Mouse (Mus musculus) bone marrow, adult 2 months (tissue): ENCODE data around the gene Nav2. TPM values are rescaled to one million over a fixed set of nuclear protein-coding genes. Genes with fewer than 3 reads are reported as not detected.

Experiments used
- H3K27ac ChIP-seq: fragments of 200-500 bp; 2 replicates; pipeline ENCODE4 v1.5.1; 2012; ENCODE audit warnings: low read depth, mild to moderate bottlenecking, control low read depth, inconsistent platforms, low read length; ENCODE audit not compliant: control insufficient read depth, poor library complexity, insufficient read depth
- H3K4me1 ChIP-seq: fragments of 200-500 bp; 2 replicates; pipeline ENCODE4 v1.6.1; 2011; ENCODE audit warnings: low read length; ENCODE audit not compliant: control insufficient read depth, insufficient read depth
- H3K4me3 ChIP-seq: fragments of 200-500 bp; replicated peaks from 2 replicates; pipeline ENCODE3; 2011; ENCODE audit warnings: mild to moderate bottlenecking, low read depth, low read length, control low read depth; ENCODE audit not compliant: control insufficient read depth
- CTCF ChIP-seq: fragments of 200-500 bp; IDR thresholded peaks from 2 replicates; pipeline ENCODE4 v1.5.1; 2011; ENCODE audit warnings: low read length, control low read depth; ENCODE audit not compliant: control insufficient read depth, insufficient read depth
- POLR2A ChIP-seq: fragments of 200-500 bp; IDR thresholded peaks from 2 replicates; pipeline ENCODE4 v1.6.1; 2011; ENCODE audit warnings: low read depth, mild to moderate bottlenecking, control low read depth, low read length, borderline replicate concordance; ENCODE audit not compliant: control insufficient read depth
- WGBS: fragments of 180-500 bp; shearing (Covaris S2); methylation state at CpG from one replicate; pipeline ENCODE4 v1.1.7; 2018; 5-methylcytosine and 5-hydroxymethylcytosine counted together
- polyA plus RNA-seq: library from polyadenylated mRNA; stranded (reverse); fragments of >200 nt; gene quantifications from 2 replicates; pipeline ENCODE4 v1.2.4, GENCODE M21; 2011; ENCODE audit warnings: low replicate concordance; ENCODE audit not compliant: missing spikeins, insufficient read depth, insufficient read length

Nav2 gene
- polyA plus RNA-seq, 1 experiment: 8.5 TPM

- H3K4me3 ChIP-seq: no peak overlapping the region
- WGBS: 80% methylated on average over 8 of the region's 8 CpGs
- TF ChIP-seq POLR2A: no peak
- TF ChIP-seq CTCF: no peak
- no peak overlapping the region for H3K27ac ChIP-seq
- no peaks in the 10 kb centered on the region for H3K4me1 ChIP-seq
Observed at GRCm38 (mm10) chr7:49210721-49211120, 302.2 kb downstream of the Nav2 start.

- H3K4me1 ChIP-seq: no peaks in the 10 kb centered on the region
- no peak overlapping the region for H3K4me3 ChIP-seq
- 59% methylated on average over 4 of the region's 4 CpGs for WGBS
- no peak for TF ChIP-seq CTCF
- no peak for TF ChIP-seq POLR2A
- H3K27ac ChIP-seq: no peak overlapping the region
Observed at GRCm38 (mm10) chr7:49213011-49213410, 304.5 kb downstream of the Nav2 start.

- WGBS: 81% methylated on average over 6 of the region's 6 CpGs
- H3K4me3 ChIP-seq: no peak overlapping the region
- no peak for TF ChIP-seq CTCF
- no peak for TF ChIP-seq POLR2A
- H3K4me1 ChIP-seq: no peaks in the 10 kb centered on the region
- H3K27ac ChIP-seq: no peak overlapping the region
Observed at GRCm38 (mm10) chr7:49217786-49218185, 309.3 kb downstream of the Nav2 start.

GRCm38 (mm10) chr7:49225741-49226140, 317.2 kb downstream of the Nav2 start:
- no peak overlapping the region for H3K27ac ChIP-seq
- no peaks in the 10 kb centered on the region for H3K4me1 ChIP-seq
- H3K4me3 ChIP-seq: no peak overlapping the region
- 70% methylated on average over 5 of the region's 5 CpGs for WGBS
- TF ChIP-seq CTCF (no peak), POLR2A (no peak)

GRCm38 (mm10) chr7:49232969-49233368, 324.5 kb downstream of the Nav2 start:
- WGBS: 69% methylated on average over 2 of the region's 2 CpGs
- Histone ChIP-seq H3K4me1 (no peaks in the 10 kb centered on the region), H3K27ac (no peak overlapping the region), H3K4me3 (no peak overlapping the region)
- TF ChIP-seq POLR2A (no peak), CTCF (no peak)

GRCm38 (mm10) chr7:49234288-49234687, 325.8 kb downstream of the Nav2 start:
- Histone ChIP-seq H3K27ac (no peak overlapping the region), H3K4me1 (no peaks in the 10 kb centered on the region), H3K4me3 (no peak overlapping the region)
- 59% methylated on average over 8 of the region's 8 CpGs for WGBS
- TF ChIP-seq POLR2A: no peak

- TF ChIP-seq CTCF (no peak), POLR2A (no peak)
- H3K4me3 ChIP-seq: no peak overlapping the region
- 69% methylated on average over 9 of the region's 9 CpGs for WGBS
- H3K4me1 ChIP-seq: no peaks in the 10 kb centered on the region
- no peak overlapping the region for H3K27ac ChIP-seq
Observed at GRCm38 (mm10) chr7:49235271-49235681, 326.8 kb downstream of the Nav2 start.

- WGBS: 57% methylated on average over 3 of the region's 3 CpGs
- Histone ChIP-seq H3K27ac (no peak overlapping the region), H3K4me3 (no peak overlapping the region), H3K4me1 (peaks cover under 1% of the 10 kb centered on the region)
- TF ChIP-seq CTCF: no peak
- TF ChIP-seq POLR2A: no peak
Observed at GRCm38 (mm10) chr7:49235821-49236220, 327.3 kb downstream of the Nav2 start.

- Histone ChIP-seq H3K27ac (no peak overlapping the region), H3K4me3 (no peak overlapping the region), H3K4me1 (peaks cover 2% of the 10 kb centered on the region)
- TF ChIP-seq POLR2A: no peak
- TF ChIP-seq CTCF: no peak
- 31% methylated on average over 7 of the region's 7 CpGs for WGBS
Observed at GRCm38 (mm10) chr7:49240461-49240860, 331.9 kb downstream of the Nav2 start.
